Mouse (Mus musculus) left cerebral cortex, postnatal 4 days (tissue): Measurements from ENCODE around the gene Itpr2. TPM values are rescaled to one million over a fixed set of nuclear protein-coding genes. Genes with fewer than 3 reads are reported as not detected.

ENCODE experiments used
- DNase-seq: peaks from one replicate; pipeline ENCODE4 v3.0.0-alpha.2; 2022
- intact Hi-C: fragments of 180-260 bp; cut with DNase I; formaldehyde crosslinking; loops from one replicate; pipeline ENCODE4 v1.15.1; 2025
- total RNA-seq, 2 experiments: library from RNA; stranded (reverse); gene quantifications; 2 replicates each; pipeline ENCODE4 v1.2.3; 2021

The Itpr2 gene
- total RNA-seq, 2 experiments from 2014 or later: 11.3 to 12.9 TPM

DNA sequence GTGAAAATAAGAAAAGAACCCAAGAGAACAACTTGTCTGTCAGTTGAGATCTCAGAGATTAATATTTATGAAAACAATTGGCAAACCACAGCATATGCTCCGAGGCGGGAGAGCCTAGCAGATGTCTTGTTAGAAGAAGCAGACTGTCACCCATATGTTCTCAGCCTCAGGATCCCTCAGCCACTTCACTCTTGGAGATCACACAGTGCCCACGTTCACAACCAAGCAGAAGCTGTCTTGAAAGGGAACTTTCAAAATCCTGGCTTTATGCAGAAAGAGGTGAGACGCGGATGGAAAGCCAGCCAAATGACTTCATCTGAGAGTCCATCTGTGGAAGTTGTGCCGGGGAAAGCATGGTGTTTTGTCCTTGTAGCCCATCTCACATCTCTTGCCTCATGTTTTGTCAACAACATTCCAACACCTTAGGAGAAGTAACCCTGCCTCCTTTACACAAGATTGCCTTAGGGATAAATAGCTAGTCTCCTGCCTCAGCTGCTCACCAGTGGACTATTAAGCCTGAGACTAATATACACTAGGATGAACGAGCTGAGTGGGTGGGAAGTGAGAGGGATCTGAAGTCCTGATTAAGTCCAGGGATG, 219.9 kb downstream of the Itpr2 start:
- intact Hi-C loops: no loop called here
- no peak for DNase-seq

DNA sequence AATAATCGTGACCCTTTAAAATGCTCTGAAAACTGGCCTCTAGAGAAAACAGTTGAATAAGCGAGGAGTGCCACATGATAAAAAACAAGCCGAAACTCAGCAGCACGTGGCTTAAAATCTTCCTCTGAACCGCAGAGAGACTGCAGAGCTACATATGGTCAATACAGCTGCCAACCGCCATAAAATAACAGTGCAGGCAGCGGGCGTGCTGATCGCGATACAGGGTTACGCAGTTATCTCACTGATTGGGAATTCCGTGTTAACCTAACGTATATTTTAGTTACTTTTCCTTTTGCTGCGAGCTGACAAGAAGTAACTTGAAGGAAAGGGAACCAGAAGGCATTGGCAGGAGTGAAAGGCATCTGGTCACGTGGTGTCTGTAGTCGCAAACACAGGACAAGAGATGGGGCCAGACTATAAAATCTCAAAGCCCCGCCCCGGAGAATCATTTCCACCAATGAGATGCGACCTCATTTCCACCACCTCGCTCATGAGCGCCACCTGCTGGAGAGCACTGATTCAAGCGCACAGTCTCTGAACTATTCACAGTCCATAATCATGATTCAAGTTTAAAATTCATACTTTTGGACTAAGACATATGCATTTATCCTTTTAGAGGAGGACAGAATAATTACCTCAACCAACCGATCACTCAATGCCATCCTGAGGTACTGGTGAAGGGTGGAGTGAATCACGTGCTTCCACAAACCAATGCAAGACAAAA, 220.7 kb downstream of the Itpr2 start:
- DNase-seq: peak; percentile 29
- intact Hi-C loops: no loop called here

DNA sequence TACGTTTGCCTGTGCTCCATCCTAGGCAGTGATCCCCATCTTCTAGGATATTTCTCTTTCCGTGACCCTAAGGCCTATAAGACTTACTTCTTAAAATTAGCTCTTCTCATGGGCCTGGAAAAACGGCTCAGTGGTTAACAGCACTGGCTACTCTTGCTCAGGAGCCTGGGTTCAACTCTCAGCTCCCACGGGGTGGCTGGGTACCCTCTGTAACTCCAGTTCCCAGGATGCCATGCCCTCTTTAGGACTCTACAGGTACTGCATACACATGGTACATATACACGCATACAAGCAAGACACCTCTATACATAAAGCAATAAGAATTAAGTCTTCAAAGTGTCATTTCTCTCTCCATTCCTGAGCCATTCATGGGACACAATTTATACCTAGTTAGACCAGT, 228.8 kb downstream of the Itpr2 start:
- intact Hi-C loops: loop anchor here (2.0 to 10.0 kb wide), 2 partner anchors 408 to 444 kb away; partner anchors contain the start of gene Bhlhe41
- DNase-seq: no peak

DNA sequence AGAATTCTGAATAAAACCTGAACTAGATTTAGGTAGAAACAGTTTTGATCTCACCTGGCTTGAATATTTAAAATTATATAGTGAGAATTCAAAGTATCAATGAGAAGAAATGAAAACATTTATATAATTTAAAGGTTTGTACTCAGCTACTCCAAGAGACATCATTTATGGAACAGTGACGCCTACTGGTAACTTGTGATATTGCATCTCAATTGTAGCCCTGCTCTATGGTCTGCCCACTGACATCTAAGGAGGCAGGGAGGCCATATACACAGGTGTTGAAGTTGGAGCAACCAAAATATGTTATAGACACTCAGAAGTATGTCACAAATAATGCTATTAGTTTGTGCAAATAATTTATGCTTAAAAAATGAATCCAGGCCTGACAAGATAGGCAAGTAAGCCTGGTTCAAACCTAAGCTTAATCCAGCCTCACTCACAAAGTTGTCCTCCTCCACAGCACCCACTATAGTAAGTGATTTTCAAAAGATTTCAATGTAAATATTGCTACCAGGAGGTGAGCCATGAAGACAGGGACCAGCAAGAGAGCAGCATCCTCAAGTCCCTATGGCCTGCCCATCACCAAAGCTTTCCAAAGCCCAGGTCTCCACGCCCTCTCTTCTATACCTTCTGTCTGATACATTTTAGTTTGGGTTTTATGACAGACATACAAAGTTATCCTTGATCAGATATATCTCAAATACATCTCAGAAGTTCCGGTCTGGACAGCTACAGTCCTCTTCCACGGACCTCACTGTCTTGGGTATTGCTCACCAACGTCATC, 229.6 kb downstream of the Itpr2 start:
- DNase-seq: peak; percentile 41
- intact Hi-C loops: loop anchor here (2.0 to 10.0 kb wide), 2 partner anchors 408 to 444 kb away; partner anchors contain the start of gene Bhlhe41

DNA sequence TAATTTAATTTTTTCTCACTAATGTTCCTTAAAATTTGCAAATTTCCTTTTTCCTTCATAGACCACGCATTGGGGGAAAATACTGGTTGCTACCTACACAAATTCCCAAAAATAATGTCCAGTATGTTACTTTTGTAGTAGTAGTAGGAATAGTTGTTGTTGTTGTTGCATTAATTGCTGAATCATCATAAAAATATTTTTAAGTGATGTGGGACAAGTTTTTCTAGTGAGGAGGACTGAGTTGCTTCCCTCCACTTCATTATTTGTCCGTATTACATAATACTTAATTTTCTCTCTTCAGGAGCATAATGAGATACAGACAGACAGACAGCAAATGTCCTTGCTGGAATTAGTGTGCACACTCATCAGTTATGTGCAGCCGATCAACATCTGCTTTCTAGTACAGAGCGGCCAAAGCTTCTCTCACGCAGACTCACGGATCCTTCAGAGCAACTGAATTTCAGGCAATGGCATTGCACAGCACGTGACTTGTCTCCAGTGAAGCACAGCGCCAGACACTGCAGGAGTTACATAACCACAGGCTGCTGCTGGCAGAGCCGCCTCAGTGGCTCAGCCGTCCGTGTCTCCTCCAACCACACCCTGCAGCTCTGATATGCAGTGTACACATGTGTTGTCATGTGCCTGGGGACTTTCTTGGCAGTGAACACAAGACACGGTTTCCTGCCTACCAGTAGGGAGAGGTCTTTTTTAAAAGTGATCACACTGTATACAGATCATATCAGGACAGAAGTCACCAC, 231.1 kb downstream of the Itpr2 start:
- intact Hi-C loops: loop anchor here (10.0 kb wide), 1 partner anchor 406 kb away; the partner anchor contains the start of gene Bhlhe41
- DNase-seq: peak; percentile 67

DNA sequence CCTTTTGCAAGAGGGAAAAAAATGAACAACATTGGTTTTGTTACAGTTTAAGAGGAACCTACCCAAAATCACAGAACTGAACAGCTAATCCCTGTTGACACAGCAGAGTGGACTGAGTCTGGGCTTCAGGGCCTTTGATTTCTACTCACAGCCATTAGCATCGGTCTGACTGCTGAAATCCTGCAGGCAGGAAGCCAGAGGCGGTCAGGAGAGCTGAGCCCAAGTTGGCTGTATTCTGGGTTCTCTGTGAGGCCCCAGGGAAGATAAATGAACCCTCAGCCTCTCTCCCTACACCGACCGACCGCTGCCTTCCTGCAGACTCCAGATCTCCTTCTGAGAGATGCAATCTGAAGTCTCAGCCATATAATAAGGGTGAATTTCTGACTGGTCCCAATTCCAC, 231.9 kb downstream of the Itpr2 start:
- DNase-seq: peak; percentile 35
- intact Hi-C loops: loop anchor here (10.0 kb wide), 1 partner anchor 405 kb away; the partner anchor contains the start of gene Bhlhe41

DNA sequence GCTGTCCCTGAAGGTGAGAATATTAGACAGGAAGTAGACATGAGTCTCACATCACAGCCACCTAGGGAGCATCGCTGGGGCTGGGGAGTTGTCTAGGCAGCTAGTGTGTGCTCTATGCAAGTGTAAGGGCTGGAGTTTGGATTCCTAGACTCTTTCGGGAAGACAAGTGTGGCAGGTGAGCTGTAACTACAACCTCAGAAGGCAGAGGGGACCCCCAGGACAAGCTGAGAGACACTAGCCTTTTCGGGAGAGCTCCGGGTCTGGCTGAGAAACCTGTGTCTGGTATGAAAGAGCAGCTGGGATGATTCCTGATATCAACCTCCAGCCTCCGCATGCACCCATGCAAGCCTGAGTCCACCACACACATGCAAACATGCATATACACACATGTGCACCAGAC, 232.7 kb downstream of the Itpr2 start:
- intact Hi-C loops: no loop called here
- DNase-seq: no peak

DNA sequence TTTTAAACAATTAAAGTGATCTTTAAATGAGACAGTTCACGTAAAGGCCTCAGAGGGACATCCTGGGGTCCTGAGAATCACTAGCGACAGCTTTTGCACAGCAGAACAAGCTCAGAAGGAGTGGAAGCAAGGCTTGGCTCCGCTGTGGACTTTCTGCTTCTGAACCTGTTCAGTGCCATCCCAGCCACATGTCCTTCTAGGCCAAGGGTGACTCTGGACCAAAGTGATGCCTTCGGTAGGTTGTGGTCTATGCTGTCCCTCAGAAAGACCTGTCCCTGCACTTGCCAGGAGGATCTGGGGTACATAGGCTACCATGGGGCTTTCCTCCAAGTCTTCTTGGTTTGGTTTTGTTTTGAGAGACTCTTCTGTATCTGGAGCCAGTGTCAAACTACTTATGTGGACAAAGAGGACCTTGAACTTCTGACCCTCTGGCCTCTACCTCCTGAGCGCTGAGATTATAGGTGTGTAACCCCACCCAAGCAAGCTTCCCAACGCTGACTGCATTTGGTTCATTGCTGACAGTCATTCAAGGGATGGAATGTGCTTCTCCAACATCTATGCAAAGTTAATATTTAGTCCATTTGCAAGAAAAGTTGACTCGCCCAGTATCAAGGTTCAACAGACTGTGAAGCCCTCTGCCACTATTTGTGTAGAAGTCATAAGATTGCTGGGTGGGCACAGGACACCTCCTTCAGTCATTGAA, 241.2 kb downstream of the Itpr2 start:
- no peak for DNase-seq
- intact Hi-C loops: no loop called here

DNA sequence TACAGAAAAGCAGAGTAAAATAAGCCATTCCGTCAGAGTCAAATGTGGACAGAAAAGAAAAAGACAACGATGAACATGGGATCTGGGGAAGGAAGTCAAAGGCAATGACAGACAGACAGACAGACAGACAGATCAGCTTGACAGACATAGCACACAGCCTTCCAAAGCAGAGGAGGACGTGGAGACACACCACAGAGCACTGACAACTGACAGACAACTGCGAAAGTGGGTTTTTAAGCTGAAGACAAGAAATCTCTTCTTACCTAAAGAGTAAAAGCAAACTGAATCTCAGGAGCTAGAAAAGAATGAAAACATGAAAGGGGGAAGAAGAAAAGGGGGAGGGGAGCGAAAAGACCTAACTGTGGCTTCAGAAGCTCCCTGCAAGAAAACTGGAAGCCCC, 243.3 kb downstream of the Itpr2 start:
- intact Hi-C loops: no loop called here
- DNase-seq: no peak

DNA sequence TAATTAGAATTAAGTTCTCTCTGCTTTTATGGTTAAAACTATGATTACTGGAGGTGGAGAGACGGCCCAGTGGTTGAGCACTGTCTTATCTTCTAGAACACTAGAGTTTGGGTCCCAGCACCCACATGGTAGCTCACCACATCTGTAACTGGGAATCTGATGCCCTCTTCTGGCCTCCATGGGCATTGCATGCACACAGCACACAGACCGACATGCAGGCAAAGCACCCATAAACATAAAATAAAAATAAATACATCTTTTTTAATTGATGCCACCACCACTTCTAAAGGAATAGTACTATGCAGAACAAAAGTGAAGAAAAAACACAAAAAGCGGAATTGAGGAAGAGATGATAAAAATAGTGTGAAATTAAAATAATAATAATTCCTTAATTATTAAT, 243.8 kb downstream of the Itpr2 start:
- DNase-seq: no peak

DNA sequence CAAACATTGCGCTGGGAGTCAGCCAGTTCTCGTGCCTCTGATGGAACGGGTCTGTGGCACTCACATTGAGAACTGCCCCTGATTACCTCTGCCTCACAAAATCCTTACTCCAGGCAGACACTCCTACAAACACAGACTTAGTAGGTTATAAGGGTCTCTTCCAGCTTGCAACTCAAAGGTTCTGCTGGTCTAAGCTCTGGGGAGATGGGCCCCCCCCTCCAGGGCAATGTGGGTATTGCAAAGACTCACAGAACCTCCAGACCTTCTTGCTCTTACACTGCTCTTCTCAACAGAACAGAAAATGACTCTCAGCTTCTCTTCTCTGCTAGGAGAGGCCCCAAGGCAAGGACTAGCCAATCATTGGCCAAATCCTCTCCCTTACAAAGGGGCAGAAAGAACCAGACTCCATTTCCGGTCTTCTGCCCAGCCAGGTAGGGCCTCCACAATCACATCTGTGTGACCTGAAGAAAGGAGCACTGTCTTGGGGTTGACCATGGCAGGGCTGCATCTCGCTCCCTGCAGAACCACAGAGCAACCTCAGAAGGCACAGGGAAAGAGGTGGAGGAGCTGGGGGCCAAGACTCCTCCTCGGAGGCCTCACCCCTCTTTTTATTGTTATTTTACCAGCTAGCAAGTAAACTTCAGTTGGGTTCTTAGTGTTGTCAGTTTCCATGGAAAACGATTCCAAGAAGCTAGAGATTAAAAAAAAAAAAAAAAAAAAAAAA, 244.9 kb downstream of the Itpr2 start:
- no peak for DNase-seq
- intact Hi-C loops: no loop called here

More for the DNA sequence above, 243.8 kb downstream of the Itpr2 start:
- intact Hi-C loops: no loop called here

DNA sequence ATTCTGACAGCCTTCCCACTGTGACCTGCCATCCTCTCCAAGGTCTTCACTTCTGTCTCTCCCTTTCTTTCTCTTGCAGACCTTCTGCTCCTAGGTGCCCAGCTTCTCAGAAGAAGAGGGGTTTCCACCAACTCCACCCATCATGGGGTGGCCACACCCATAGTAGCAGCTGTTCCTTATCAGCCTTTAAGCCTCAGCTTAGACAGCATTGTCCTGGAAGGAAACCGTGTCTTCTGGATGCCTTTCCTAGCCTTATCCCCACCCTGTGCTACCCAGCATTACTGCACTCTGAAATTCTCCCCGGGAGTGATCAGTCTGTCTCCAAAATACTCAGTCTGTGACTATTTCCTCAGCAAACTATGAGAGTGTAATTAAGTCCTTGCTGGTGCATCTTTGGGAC, 245.6 kb downstream of the Itpr2 start:
- intact Hi-C loops: no loop called here
- no peak for DNase-seq

DNA sequence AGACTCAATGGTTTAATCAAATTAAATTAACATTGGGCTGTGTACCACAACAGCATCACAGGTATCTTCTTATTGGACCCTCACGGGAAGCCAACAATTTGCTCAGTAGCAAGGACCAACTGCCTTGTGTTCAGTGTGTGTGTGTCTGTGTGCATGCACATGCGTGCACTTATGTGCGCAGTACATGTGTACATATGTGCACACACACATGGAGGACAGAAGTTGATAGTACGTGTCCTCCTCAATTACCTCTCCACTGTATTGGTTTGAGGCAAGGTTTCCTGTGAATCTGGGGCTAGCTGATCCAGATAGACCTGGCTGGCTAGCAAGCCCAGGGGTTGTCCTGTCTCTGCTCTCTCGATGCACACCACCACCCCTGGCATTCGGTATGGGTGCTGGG, 246.4 kb downstream of the Itpr2 start:
- DNase-seq: no peak
- intact Hi-C loops: no loop called here

DNA sequence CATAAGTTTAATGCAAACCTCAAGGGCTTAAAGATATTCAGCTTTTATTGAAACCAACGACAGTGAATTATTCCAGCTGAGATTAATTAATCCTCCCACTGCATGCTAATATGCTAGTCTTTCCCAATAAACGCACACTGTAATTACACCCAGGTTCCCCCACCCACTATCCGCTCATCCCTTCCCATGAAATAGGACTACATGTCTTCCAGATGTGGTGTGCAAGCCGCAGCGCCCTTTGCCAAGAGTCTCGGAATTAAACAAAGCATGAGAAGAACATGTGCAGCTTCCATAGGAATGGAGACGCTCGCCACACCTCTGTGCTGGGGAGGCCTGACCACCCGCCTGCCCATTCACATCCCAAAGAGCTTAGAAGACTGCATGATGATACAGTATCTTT, 247.1 kb downstream of the Itpr2 start:
- intact Hi-C loops: no loop called here
- DNase-seq: no peak

DNA sequence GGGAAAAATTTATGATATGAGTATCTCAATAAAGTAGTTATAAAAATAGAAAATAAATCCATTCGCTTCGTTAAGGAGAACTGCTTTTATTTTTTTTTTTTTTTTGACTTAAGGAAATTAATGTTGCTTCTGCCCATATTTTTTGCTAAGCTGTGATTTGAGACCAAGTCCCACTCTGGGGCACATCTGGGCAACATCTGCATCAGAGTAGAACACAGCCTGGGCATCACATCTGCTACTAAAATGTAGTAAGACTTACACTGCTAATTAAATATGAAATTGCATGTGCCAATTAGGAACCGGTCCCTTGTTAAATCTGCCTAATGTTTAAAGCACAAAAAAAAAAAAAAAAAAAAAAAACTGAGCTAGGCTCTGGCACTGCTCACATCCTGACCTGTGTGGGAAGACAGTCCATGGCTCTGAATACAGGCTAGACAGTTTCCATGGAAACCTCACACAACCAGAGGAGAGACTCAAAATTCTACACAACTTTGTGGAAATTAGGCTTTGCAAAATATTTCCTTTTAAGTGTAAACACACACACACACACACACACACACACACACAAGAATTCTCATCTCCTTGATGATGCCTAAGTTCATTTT, 247.7 kb downstream of the Itpr2 start:
- intact Hi-C loops: no loop called here
- no peak for DNase-seq

DNA sequence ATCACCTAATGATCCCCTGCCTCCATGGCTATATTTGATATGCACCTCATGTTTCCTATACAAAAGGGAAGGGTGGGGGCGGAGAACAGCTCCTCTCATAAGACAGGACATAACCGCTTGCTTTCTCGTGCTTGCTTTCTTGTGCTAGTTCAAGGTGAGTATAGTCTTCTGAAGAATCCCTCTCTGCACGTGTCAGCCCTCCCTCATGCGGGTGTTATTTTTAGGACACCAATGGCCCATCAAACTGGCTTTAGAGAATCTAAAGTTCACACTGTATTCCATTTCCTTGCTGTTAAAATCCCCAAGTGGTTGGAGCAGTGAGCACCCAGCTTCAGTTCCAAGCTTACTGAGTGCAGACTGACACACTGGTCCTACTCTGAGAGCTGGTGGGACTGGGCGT, 252.9 kb downstream of the Itpr2 start:
- intact Hi-C loops: no loop called here

DNA sequence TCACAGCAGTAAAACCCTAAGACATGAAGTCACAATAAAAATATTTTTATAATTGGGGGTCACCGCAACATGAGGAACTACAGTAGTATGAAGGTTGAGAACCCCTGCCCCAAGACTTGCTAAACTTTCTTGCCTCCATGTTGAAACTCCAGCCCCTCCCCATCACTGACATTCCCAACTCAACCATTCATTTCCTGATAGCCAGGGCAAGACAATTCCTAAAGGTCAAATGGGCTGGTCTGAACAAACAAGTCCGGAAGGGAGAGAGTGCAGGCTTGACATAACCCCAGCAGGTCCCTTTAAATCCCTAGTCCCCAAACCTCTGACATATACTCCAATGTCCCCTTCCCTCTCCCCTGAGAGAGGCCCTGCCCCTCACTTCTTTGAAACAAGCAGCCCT, 253.7 kb downstream of the Itpr2 start:
- intact Hi-C loops: no loop called here
- DNase-seq: no peak

More for the DNA sequence above, 252.9 kb downstream of the Itpr2 start:
- DNase-seq: no peak

DNA sequence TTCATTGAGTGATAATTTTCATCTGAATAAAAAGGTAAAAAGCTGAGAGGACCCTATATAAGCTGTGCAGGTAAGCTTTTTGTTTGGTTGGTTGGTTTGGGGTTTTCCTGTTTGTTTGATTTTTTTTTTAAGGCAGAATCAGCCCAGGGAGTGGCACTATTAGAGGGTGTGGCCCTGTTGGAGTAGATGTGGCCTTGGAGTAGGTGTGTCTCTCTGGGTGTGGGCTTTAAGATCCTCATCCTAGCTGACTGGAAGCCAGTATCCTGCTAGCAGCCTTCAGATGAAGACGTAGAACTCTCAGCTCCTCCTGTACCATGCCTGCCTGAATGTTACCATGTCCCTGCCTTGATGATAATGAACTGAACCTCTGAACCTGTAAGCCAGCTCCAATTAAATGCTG, 254.1 kb downstream of the Itpr2 start:
- intact Hi-C loops: no loop called here
- DNase-seq: no peak

DNA sequence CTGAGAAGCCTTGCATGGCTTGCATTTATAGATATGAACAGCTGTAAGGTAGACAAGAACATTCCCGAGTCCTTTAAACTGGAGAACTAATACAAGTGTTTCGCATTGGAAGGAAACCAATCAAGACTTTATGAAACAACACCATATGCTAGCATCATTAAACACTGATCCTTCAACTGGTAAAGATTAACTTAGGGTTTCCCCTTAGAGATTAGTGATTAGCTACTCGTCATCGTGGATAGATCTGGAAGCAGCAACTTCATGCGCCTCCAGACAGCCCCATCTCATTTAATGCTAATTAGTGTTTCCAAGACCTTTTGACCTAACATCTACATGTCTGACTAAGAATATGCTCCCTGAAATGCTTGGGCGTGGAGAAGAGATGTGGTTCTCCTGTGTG, 255.7 kb downstream of the Itpr2 start:
- intact Hi-C loops: no loop called here
- DNase-seq: no peak
